Mouse (Mus musculus): ENCODE measurements at regions not wholly inside any gene's neighbourhood (a gene's known extent, or its start where the extent isn't known, plus 50 kb on each side); places are given as distances from the start of the nearest gene placed in this dataset.

GRCm38 (mm10) chrX:85481326-85481725, 92.5 kb upstream of the Tab3 start:
- DNase-seq (ENCODE audit: low spot score), result peak; percentile 13

GRCm38 (mm10) chrX:85496943-85497342, 76.9 kb upstream of the Tab3 start:
- no peak for DNase-seq (ENCODE audit: low spot score)

Data from layer of hippocampus, adult 9-10 months (tissue).